Mouse (Mus musculus) CD4-positive, CD25-positive, alpha-beta regulatory T cell, adult 9 weeks (primary cell): ENCODE measurements around the gene Cyb5d2. TPM values are rescaled to one million over a fixed set of nuclear protein-coding genes. Genes with fewer than 3 reads are reported as not detected.

Experiments used
- polyA plus RNA-seq: library from polyadenylated mRNA; unstranded; fragments of 100-300 nt; shearing (Covaris generic); gene quantifications from one replicate; pipeline ENCODE4 v1.2.1, GENCODE M21; 2017

The Cyb5d2 gene
- 10.7 TPM for polyA plus RNA-seq

GRCm38 (mm10) chr11:72795455-72796295 lies at the start of gene Cyb5d2, which contains the start of gene Zzef1:
TSS of gene Cyb5d2 (minus strand) at chr11:72796142.
TSS of gene Zzef1 (plus strand) at chr11:72796226.

Other genes with a start within 250 kb of the Cyb5d2 start
- 0.69 TPM for gene Spns3, start 245.6 kb downstream of the Cyb5d2 start, polyA plus RNA-seq
- gene Ube2g1, start 188.9 kb downstream of the Cyb5d2 start, polyA plus RNA-seq, result 54.5 TPM
- 71.9 TPM for gene Ankfy1, start 106.1 kb downstream of the Cyb5d2 start, polyA plus RNA-seq
- gene Zzef1, start 84 bp upstream of the Cyb5d2 start, polyA plus RNA-seq, result 13.6 TPM
- gene Atp2a3, start 165.0 kb upstream of the Cyb5d2 start, polyA plus RNA-seq, result 182 TPM
- gene P2rx1, start 203.0 kb upstream of the Cyb5d2 start, polyA plus RNA-seq, result not detected
- gene Camkk1, start 222.9 kb upstream of the Cyb5d2 start, polyA plus RNA-seq, result 9.6 TPM